Mouse (Mus musculus) midbrain, embryonic 13.5 days (tissue): ENCODE measurements around the gene Rora. TPM values are rescaled to one million over a fixed set of nuclear protein-coding genes. Genes with fewer than 3 reads are reported as not detected.

Source experiments
- ATAC-seq: fragments of 200-750 bp; cut with Nextera tagmentation; 2 replicates; pipeline ENCODE4 v1.8.0; 2017; ENCODE audit warnings: mild to moderate bottlenecking, moderate TSS enrichment, moderate library complexity
- H3K27ac ChIP-seq: fragments of 300-500 bp; sonication (generic); 2 replicates; pipeline ENCODE4 v1.5.1; 2015; ENCODE audit warnings: inconsistent platforms, mild to moderate bottlenecking, moderate library complexity
- H3K27me3 ChIP-seq: fragments of 300-500 bp; sonication (generic); 2 replicates; pipeline ENCODE4 v1.6.1; 2015; ENCODE audit warnings: mild to moderate bottlenecking, inconsistent platforms
- H3K36me3 ChIP-seq: fragments of 300-500 bp; sonication (generic); 2 replicates; pipeline ENCODE4 v1.6.1; 2015; ENCODE audit warnings: mild to moderate bottlenecking, inconsistent platforms
- H3K4me1 ChIP-seq: fragments of 300-500 bp; sonication (generic); replicated peaks from 2 replicates; pipeline ENCODE4 v1.6.1; 2015; ENCODE audit warnings: inconsistent platforms
- H3K4me2 ChIP-seq: fragments of 300-500 bp; sonication (generic); replicated peaks from 2 replicates; pipeline ENCODE4 v1.6.1; 2015; ENCODE audit warnings: moderate library complexity, mild to moderate bottlenecking, inconsistent platforms
- H3K4me3 ChIP-seq: fragments of 300-500 bp; sonication (generic); replicated peaks from 2 replicates; pipeline ENCODE4 v1.5.1; 2015; ENCODE audit warnings: mild to moderate bottlenecking, inconsistent platforms
- H3K9ac ChIP-seq: fragments of 300-500 bp; sonication (generic); replicated peaks from 2 replicates; pipeline ENCODE4 v1.6.1; 2015; ENCODE audit warnings: mild to moderate bottlenecking, inconsistent platforms
- H3K9me3 ChIP-seq: fragments of 300-500 bp; sonication (generic); 2 replicates; pipeline ENCODE4 v1.6.1; 2016; ENCODE audit warnings: mild to moderate bottlenecking, inconsistent platforms
- WGBS: fragments of 180-500 bp; shearing (Covaris S2); methylation state at CpG from one replicate; pipeline ENCODE4 v1.1.7; 2015; 5-methylcytosine and 5-hydroxymethylcytosine counted together
- polyA plus RNA-seq: library from polyadenylated mRNA; unstranded; fragments of >200 nt; fragmentation: Nextera tagmentation; extraction: Ambion mirVana; gene quantifications from 2 replicates; pipeline ENCODE4 v1.2.1, GENCODE M21; 2015

Rora gene
- polyA plus RNA-seq, 1 experiment from 2014 or later: 21.0 TPM

DNA sequence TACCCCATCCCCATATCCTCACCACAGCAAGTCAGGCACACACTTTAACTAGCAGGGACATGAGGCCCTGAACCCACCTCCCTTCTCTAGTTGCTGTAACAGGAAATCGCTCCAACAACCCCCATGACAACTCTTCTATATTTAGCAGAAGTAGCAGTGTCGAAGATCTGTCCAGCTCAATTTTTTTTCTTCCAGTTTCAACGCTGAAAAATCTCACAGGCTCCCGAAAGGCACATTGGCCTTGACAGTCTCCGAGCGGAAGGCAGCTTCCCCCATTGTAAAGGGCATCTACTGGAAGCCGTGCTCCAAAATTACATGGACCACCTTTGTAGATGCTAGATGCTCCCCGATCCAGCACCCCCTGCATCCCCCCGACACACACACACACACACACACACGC is 583.7 kb downstream of the Rora start:
- 86% methylated on average over 10 of the region's 10 CpGs for WGBS
- no peaks in the 10 kb centered on the region for H3K27me3 ChIP-seq
- no peaks in the 10 kb centered on the region for H3K36me3 ChIP-seq
- no peak overlapping the region for H3K27ac ChIP-seq
- no peak for ATAC-seq
- H3K9me3 ChIP-seq: no peaks in the 10 kb centered on the region
- H3K4me3 ChIP-seq: no peak overlapping the region
- no peak overlapping the region for H3K4me2 ChIP-seq
- peaks cover 11% of the 10 kb centered on the region for H3K4me1 ChIP-seq
- no peak overlapping the region for H3K9ac ChIP-seq

DNA sequence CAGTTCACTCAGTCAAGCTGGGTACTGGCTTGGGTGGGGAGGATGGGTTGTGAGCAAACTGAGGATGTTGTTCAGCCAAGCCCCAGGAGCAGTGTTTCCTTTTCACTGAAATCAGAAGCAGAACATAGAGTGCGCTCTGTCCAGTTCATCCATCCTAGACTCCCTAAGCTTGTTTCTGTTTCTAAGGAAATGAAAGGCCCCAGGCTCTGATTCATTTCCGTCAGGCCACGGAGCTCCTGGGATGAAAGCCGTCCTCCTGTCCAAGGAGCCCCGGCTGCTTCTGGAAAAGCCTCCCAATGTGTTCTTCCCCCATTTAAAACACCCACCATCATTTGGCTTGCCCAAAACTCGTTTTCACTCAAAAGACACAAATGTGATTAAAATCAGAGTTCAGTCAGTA is 589.0 kb downstream of the Rora start:
- no peaks in the 10 kb centered on the region for H3K36me3 ChIP-seq
- H3K4me3 ChIP-seq: no peak overlapping the region
- H3K27ac ChIP-seq: no peak overlapping the region
- H3K9me3 ChIP-seq: no peaks in the 10 kb centered on the region
- WGBS: 54% methylated on average over 6 of the region's 6 CpGs
- peaks cover 5% of the 10 kb centered on the region; the same call in 1 of the 2 replicates for H3K4me1 ChIP-seq
- ATAC-seq: no peak
- no peak overlapping the region for H3K4me2 ChIP-seq
- no peak overlapping the region for H3K9ac ChIP-seq
- no peaks in the 10 kb centered on the region for H3K27me3 ChIP-seq

DNA sequence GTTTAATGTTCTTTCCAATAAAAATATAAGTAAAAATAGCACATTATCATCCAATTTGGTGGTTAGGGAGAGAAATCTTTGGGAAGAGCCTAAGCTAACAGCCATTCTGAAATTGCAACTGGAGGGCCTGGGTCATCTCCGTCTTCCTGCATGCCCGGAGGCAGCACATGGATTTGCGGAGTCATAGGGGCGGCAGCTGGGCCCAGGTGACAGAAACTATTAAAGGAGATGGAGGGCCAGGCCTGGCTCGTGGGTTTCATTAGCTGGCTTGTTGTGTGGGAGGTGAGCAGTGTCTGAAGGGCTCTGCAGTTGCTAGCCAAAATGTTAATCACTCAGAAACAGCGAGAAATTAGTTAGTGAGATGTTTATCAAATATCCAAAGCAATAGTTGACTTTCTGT is 590.0 kb downstream of the Rora start:
- no peak for ATAC-seq
- H3K27ac ChIP-seq: no peak overlapping the region

DNA sequence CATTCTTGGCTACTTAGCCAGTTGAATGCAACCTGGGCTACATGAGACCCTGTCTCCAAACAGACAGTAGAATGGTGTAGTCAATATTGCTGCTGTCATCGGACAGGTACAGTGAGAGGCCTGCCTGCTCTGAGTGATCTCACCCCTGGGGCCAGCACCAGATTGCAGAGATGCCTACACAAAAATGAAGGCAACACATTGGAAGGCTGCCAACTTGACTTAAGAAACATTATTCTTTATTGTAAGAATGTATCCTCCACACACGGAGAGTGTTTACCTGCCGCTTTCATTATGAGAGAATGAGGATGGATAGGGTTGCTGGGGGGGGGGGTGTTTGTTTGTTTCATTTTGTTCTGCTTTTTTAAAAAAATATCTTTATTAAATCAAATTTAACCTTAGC is 592.6 kb downstream of the Rora start:
- Histone ChIP-seq H3K9ac (no peak overlapping the region), H3K4me2 (no peak overlapping the region), H3K4me3 (no peak overlapping the region), H3K27me3 (no peaks in the 10 kb centered on the region), H3K4me1 (peaks cover 5% of the 10 kb centered on the region; the same call in 1 of the 2 replicates), H3K27ac (no peak overlapping the region), H3K36me3 (no peaks in the 10 kb centered on the region), H3K9me3 (no peaks in the 10 kb centered on the region)
- 86% methylated on average over 3 of the region's 3 CpGs for WGBS
- ATAC-seq: no peak

More for the DNA sequence above, 590.0 kb downstream of the Rora start:
- Histone ChIP-seq H3K9me3 (no peaks in the 10 kb centered on the region), H3K4me3 (no peak overlapping the region), H3K4me2 (no peak overlapping the region), H3K9ac (no peak overlapping the region), H3K27me3 (no peaks in the 10 kb centered on the region), H3K36me3 (no peaks in the 10 kb centered on the region), H3K4me1 (peaks cover 5% of the 10 kb centered on the region; the same call in 1 of the 2 replicates)
- 44% methylated on average over 6 of the region's 6 CpGs for WGBS

DNA sequence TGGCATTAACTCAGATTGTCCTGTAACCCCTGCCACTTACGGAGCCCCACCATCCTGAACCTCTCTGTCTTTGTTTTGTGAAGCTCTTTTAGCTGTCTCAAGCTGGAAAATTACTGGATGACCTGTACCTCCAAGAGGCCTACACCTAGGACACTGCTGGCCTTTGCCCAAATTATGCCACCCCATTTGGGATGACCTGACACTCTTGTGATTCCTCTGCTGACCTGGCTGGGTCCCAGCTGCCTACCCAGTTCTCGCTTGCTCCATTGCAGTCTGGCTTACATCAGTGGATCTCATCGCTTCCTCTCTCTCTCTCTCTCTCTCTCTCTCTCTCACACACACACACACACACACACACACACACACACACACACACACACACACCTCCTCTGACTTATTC is 596.0 kb downstream of the Rora start:
- Histone ChIP-seq H3K27me3 (no peaks in the 10 kb centered on the region), H3K4me3 (no peak overlapping the region), H3K9ac (no peak overlapping the region), H3K4me1 (no peaks in the 10 kb centered on the region), H3K36me3 (no peaks in the 10 kb centered on the region), H3K4me2 (no peak overlapping the region), H3K27ac (no peak overlapping the region), H3K9me3 (no peaks in the 10 kb centered on the region)
- ATAC-seq: no peak
- 99% methylated on average over 3 of the region's 3 CpGs for WGBS

DNA sequence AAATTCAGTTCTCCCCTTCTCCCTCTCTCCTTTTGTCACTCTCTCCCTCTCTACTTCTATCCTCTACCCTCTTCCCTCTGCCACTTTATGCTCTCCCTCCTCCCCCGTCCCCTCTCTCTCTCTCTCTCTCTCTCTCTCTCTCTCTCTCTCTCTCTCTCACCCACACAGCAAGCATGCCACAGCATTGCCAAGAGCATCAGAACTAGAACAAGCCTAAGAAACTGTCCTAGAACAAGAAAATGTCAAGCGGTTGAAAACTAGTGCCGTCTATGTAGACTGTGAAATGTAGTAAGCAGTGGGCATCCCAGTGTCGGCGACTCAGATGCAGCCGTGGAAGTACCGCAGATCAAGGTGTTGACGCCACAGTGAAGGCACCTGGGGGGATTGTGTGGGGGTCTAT is 596.7 kb downstream of the Rora start:
- no peaks in the 10 kb centered on the region for H3K27me3 ChIP-seq
- H3K9ac ChIP-seq: no peak overlapping the region
- no peak overlapping the region for H3K4me2 ChIP-seq
- H3K4me3 ChIP-seq: no peak overlapping the region
- no peaks in the 10 kb centered on the region for H3K9me3 ChIP-seq
- WGBS: 91% methylated on average over 8 of the region's 8 CpGs
- no peak for ATAC-seq
- H3K27ac ChIP-seq: no peak overlapping the region
- H3K36me3 ChIP-seq: no peaks in the 10 kb centered on the region
- no peaks in the 10 kb centered on the region for H3K4me1 ChIP-seq

DNA sequence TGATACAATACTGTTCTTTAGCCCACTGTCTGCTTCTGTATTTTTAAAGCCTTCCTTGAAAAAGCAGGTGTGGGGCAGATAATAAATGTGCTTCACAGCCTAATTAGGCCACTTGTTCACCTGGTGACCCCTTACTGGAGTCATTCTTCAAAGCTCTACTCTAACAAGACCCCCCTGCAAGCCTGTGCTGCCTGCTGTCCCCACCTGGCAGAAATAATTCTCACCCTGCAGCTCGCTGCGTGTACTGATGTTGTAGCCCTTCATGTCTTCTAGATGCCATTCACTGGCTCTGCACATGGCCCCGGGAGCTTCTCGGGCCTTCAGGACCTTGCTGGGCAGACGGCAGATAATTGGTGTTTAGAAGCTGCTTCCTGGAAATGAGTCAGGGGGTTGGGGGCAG is 604.9 kb downstream of the Rora start:
- Histone ChIP-seq H3K27ac (no peak overlapping the region), H3K4me1 (peaks cover 10% of the 10 kb centered on the region), H3K27me3 (no peaks in the 10 kb centered on the region), H3K9ac (no peak overlapping the region), H3K36me3 (no peaks in the 10 kb centered on the region), H3K4me3 (no peak overlapping the region), H3K4me2 (no peak overlapping the region), H3K9me3 (no peaks in the 10 kb centered on the region)
- ATAC-seq: no peak; the same call in 1 of the 2 replicates
- 69% methylated on average over 5 of the region's 5 CpGs for WGBS

DNA sequence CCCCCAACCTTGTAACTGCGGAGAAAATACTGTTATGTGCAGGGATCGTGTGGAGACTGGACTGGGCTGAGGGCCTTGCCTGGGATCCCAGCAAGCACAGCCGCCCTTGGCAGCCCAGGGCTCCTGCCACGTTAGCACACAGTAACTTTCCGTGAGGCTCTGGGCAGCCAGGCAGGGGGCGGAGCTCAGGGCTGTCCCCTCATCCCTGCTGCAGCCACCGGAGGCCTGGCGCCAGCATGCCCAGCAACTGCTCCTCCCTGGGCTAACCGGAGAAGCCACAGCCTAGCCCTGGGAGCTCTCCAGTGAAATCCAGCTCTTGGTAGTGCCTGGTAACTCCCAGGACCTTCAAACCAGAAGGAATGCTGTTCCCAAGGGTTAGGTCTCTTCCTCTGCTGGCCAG is 605.8 kb downstream of the Rora start:
- Histone ChIP-seq H3K36me3 (no peaks in the 10 kb centered on the region), H3K9ac (no peak overlapping the region), H3K4me1 (peaks cover 10% of the 10 kb centered on the region), H3K27ac (0 out of 2 replicates have a peak overlapping the region, but pooled peaks have one; percentile 7), H3K27me3 (no peaks in the 10 kb centered on the region), H3K4me2 (no peak overlapping the region), H3K9me3 (no peaks in the 10 kb centered on the region), H3K4me3 (no peak overlapping the region)
- ATAC-seq: peak; percentile 30; the same call in 1 of the 2 replicates
- 5% methylated on average over 9 of the region's 9 CpGs for WGBS

DNA sequence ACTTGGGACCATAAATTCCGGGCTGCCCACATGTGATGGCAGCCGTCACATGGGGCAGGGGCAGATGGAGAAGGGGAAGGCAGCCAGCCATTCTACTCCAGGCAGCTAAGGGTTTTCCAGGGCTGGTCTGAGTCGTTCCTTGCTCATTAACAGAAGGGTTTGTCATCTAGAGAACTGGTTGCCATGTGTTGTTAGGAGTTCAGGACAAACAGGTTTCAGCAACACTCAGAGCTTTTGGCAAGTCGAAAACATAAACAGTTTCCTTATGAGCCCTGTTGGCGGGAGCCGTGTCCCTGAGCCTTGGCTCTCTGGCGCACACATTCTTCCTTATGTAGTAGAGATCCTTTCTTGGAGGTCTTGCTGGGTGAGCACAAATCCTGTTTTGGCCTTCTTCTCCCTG is 611.6 kb downstream of the Rora start:
- no peak overlapping the region for H3K4me3 ChIP-seq
- no peaks in the 10 kb centered on the region for H3K36me3 ChIP-seq
- ATAC-seq: no peak
- H3K4me1 ChIP-seq: no peaks in the 10 kb centered on the region
- WGBS: 85% methylated on average over 7 of the region's 7 CpGs
- no peak overlapping the region for H3K27ac ChIP-seq
- H3K9me3 ChIP-seq: no peaks in the 10 kb centered on the region
- no peak overlapping the region for H3K4me2 ChIP-seq
- no peaks in the 10 kb centered on the region for H3K27me3 ChIP-seq
- no peak overlapping the region for H3K9ac ChIP-seq

DNA sequence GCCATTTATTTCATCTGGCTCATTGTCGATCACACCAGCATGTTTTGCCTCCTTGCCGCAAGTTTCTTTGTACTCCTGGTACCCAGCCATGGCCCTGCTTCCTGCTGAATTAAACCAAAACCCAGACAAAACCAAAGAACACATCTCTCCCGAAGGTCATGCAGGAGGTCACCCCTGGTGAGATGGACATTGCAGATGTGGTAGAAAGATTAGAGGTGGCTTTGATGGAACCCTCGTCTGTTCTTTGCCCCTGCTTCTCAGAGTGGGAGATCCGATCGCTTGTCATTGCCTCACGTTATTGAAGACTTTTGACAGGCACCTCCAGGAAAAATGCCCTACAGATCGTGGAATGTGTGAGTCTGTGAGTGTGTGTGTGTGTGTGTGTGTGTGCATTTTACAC is 616.8 kb downstream of the Rora start:
- WGBS: 34% methylated on average over 8 of the region's 8 CpGs
- Histone ChIP-seq H3K36me3 (no peaks in the 10 kb centered on the region), H3K9me3 (no peaks in the 10 kb centered on the region), H3K4me3 (no peak overlapping the region), H3K27me3 (no peaks in the 10 kb centered on the region), H3K4me1 (peaks cover 16% of the 10 kb centered on the region), H3K27ac (no peak overlapping the region), H3K9ac (no peak overlapping the region), H3K4me2 (no peak overlapping the region)
- ATAC-seq: no peak

DNA sequence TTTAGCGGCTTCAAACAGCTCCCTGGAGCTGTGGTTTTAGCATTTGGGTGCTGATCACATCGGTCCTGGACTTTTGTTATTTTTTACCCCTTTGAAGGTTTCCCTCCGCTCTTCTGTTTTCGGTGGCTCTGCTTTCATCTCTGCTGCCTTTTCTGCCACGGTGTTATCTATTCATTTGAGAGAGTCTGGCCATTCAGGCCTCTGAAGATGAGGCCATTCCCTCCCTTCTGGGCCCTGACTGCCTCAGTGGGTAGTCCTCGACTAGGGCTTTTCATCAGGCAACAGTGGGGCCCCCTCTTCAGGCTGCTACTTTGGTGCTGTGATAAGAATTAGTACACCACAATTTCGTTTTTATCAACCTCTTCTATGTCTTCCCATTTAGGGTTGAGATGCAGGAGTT is 617.3 kb downstream of the Rora start:
- no peak for ATAC-seq
- Histone ChIP-seq H3K9ac (no peak overlapping the region), H3K9me3 (no peaks in the 10 kb centered on the region), H3K4me3 (no peak overlapping the region), H3K4me1 (peaks cover 16% of the 10 kb centered on the region), H3K27ac (no peak overlapping the region), H3K27me3 (no peaks in the 10 kb centered on the region), H3K4me2 (no peak overlapping the region), H3K36me3 (no peaks in the 10 kb centered on the region)
- 18% methylated on average over 7 of the region's 7 CpGs for WGBS

DNA sequence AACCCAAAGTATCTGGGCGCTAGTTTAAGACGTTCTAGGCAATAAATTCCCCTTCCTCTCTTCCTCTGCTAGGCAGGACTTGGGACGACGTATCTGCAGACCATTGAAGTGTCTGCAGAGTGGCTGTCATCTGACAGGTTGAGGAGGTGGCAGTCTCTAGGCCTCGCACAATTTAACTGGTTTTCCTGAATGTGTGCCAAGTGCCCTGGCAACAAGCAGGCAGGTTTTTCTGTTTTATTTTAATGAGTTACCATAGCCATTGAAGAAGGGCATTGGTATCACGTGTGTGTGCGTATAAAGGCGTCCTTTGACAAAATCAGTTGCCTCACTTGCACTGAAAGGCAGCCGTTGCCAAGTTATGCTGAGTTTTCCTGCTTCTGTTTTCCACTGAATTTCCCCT is 619.3 kb downstream of the Rora start:
- Histone ChIP-seq H3K27ac (no peak overlapping the region), H3K4me2 (no peak overlapping the region), H3K4me1 (peaks cover 18% of the 10 kb centered on the region), H3K9ac (no peak overlapping the region), H3K4me3 (no peak overlapping the region), H3K27me3 (no peaks in the 10 kb centered on the region), H3K9me3 (no peaks in the 10 kb centered on the region), H3K36me3 (no peaks in the 10 kb centered on the region)
- WGBS: 51% methylated on average over 9 of the region's 9 CpGs
- ATAC-seq: peak; percentile 53; the same call in 1 of the 2 replicates

DNA sequence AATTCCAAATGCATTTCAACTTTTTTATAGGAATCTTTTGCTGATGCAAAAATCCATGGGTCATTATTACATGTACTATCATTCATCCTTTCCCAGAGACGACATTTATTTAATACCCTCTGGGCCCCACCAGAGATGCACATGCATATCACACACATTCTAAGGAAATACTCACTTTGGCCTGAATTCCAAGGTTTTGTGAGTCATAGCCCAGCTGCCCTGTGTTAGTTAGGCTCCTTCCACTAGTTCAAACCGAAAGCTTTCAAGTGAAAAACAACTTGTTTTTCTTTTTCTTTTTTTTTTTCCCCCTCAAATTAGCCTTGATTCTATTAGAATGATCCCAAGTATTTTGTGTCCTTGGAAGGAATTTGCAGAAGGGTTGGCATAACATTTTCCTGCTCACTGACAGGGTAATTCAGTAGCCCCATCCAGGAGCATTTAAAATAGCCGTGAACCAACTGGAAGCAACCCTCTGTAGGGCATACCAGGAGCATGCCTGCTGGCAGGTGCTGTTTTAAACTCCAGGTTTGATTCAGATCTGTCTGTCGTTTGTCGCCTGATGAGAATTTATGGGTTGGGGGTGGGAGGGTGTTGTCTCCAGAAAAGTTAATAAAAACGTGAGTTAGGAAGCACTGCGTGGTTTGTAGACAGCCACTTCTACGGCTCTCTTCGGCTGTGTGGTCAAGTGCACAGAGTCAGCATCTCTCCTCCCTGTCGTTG is 621.3 kb downstream of the Rora start:
- no peaks in the 10 kb centered on the region for H3K9me3 ChIP-seq
- peaks cover 18% of the 10 kb centered on the region for H3K4me1 ChIP-seq
- no peak overlapping the region for H3K9ac ChIP-seq
- no peak overlapping the region for H3K4me3 ChIP-seq
- no peak overlapping the region for H3K4me2 ChIP-seq
- 80% methylated on average over 10 of the region's 10 CpGs for WGBS
- ATAC-seq: no peak
- no peaks in the 10 kb centered on the region for H3K36me3 ChIP-seq
- H3K27me3 ChIP-seq: no peaks in the 10 kb centered on the region
- no peak overlapping the region for H3K27ac ChIP-seq
